Mouse (Mus musculus): Measurements from ENCODE around the gene Mcl1.

- TF ChIP-seq CTCF (conservative IDR thresholded peaks at IDR 0.05; ENCODE audit: insufficient read depth, insufficient read length, low read depth, low read length) = no peak
- no peak for TF ChIP-seq POLR2A (IDR thresholded peaks at IDR 0.05; ENCODE audit: low read depth, low read length)
Observed at GRCm38 (mm10) chr3:95704612-95705011, 46.0 kb downstream of the Mcl1 start.
